In the genomic region with DNA sequence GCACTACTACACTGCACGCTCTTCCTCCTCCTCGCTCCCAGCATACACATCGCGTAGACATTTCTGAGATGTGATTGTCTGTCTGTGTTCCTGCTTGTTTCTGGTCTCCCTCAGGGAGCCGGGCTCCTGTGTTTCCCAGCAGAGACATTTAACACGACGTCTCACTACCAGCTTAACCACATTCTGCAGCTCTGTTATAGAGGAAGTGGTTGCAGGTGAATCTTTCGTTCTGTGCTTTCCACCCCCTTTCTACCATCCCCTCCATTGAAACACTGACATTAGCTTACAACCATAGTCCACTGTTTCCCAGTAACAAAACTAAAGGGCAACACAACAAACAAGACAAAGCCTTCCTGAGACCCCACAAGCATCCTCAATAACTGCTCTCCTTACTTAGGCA, we compare ENCODE assay signal across 26 mouse cellular contexts.
"Had no signal": no experiment of that assay in that cellular context is flagged by ENCODE, and none has a peak within 500 bp of the region (broad histone marks: within the 10 kb centered on the region; RNA-seq: fewer than 3 reads in every experiment).

No protein-coding gene starts in this region.

- H3K4me2 ChIP-seq: limb, embryonic 12.5 days; limb, embryonic 15.5 days; liver, embryonic 11.5 days; lung, embryonic 14.5 days; midbrain, embryonic 13.5 days; neural tube, embryonic 12.5 days; neural tube, embryonic 15.5 days; stomach, embryonic 15.5 days had no signal

- H3K4me1 ChIP-seq: limb, embryonic 12.5 days; limb, embryonic 15.5 days; megakaryocyte, embryonic 14.5 days; midbrain, embryonic 10.5 days; midbrain, embryonic 13.5 days; neural tube, embryonic 12.5 days; neural tube, embryonic 15.5 days; stomach, embryonic 15.5 days had no signal

- H3K36me3 ChIP-seq: neural tube, embryonic 12.5 days; stomach, embryonic 15.5 days had no signal

- ATAC-seq: liver, postnatal 0 days; lung, postnatal 0 days; midbrain, embryonic 13.5 days had no signal

- H3K9me3 ChIP-seq: limb, embryonic 12.5 days; limb, embryonic 15.5 days; megakaryocyte, embryonic 14.5 days; midbrain, embryonic 10.5 days; midbrain, embryonic 13.5 days; neural tube, embryonic 12.5 days; neural tube, embryonic 15.5 days; stomach, embryonic 15.5 days had no signal

- H3K4me3 ChIP-seq: layer of hippocampus, adult 2 months; left cerebral cortex, adult 2 months; limb, embryonic 12.5 days; limb, embryonic 15.5 days; megakaryocyte, embryonic 14.5 days; midbrain, embryonic 10.5 days; midbrain, embryonic 13.5 days; neural tube, embryonic 12.5 days; neural tube, embryonic 15.5 days; stomach, embryonic 15.5 days had no signal

- H3K27ac ChIP-seq: kidney, postnatal 0 days; layer of hippocampus, adult 2 months; left cerebral cortex, adult 2 months; limb, embryonic 12.5 days; limb, embryonic 15.5 days; liver, embryonic 14.5 days; midbrain, embryonic 10.5 days; midbrain, embryonic 13.5 days; neural tube, embryonic 12.5 days; neural tube, embryonic 15.5 days; stomach, embryonic 15.5 days had no signal

- H3K27me3 ChIP-seq: limb, embryonic 12.5 days; limb, embryonic 15.5 days; midbrain, embryonic 13.5 days; neural tube, embryonic 12.5 days; neural tube, embryonic 15.5 days; stomach, embryonic 15.5 days had no signal

- H3K9ac ChIP-seq: limb, embryonic 12.5 days; limb, embryonic 15.5 days; liver, embryonic 14.5 days; liver, postnatal 0 days; lung, embryonic 14.5 days; midbrain, embryonic 13.5 days; neural tube, embryonic 12.5 days; neural tube, embryonic 15.5 days; stomach, embryonic 15.5 days had no signal

- DNase-seq: kidney, adult 2 months; kidney, postnatal 25 days; layer of hippocampus, adult 9-11 months; layer of hippocampus, postnatal 36 days; left cerebral cortex, postnatal 4 days; liver, postnatal 0 days; lung, embryonic 14.5 days; lung, postnatal 36 days; right cerebral cortex, adult 18-20 months; right cerebral cortex, postnatal 25 days; spleen, adult 18-20 months; thymus, postnatal 25 days had no signal
